Mouse (Mus musculus): ENCODE measurements around the gene Ugcg.

DNA sequence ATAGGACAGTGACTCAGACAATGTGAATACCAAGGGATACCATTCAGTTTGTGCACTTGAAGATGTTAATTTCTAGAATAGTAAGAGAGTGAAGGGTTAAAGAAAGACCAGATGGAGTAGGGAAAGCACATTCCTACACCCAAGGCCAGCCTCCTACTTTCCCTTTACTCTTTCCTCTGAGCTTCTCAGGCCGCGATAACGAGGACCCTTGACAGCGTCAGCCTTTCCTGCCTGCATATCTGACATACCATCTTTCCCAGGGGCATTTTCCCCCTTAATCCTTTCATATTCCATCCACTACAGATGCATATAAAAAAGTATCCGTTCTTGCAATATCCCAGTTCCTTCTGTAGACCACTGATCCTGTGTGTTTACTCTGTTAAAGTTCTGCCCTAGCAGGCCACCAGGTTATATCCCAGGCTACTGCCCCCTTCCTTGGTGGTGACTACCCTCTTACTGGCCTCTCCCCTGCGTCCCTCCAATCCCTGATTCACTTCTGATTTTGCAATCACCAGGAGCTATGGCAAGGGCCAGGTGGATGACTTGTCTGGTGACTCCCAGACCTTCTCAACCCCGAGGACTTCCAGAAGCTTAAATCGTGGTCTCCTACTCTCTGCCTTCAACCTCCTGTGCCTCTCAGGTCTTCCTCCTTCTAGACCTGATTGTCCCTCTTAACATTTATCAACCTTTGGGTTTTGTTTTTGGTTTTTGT lies 27.9 kb upstream of the Ugcg start:
- TF ChIP-seq CTCF (IDR thresholded peaks at IDR 0.05; ENCODE audit: low read depth): no peak
- no peak for TF ChIP-seq EP300 (IDR thresholded peaks at IDR 0.05; ENCODE audit: low read depth)
